Mouse (Mus musculus) hindbrain, embryonic 14.5 days (tissue): ENCODE data around the gene Smarcd3. TPM values are rescaled to one million over a fixed set of nuclear protein-coding genes. Genes with fewer than 3 reads are reported as not detected.

Source experiments
- ATAC-seq: fragments of 200-750 bp; cut with Nextera tagmentation; 2 replicates; pipeline ENCODE4 v1.8.0; 2017; ENCODE audit warnings: moderate number of reproducible peaks, mild to moderate bottlenecking, moderate TSS enrichment, moderate library complexity; ENCODE audit not compliant: low FRiP score
- DNase-seq: peaks from one replicate; pipeline ENCODE4 v3.0.0-alpha.2; 2015; ENCODE audit warnings: low spot score
- H3K27ac ChIP-seq: fragments of 300-500 bp; sonication (generic); 2 replicates; pipeline ENCODE4 v1.5.1; 2014; ENCODE audit warnings: mild to moderate bottlenecking, moderate library complexity
- H3K27me3 ChIP-seq: fragments of 300-500 bp; sonication (generic); 2 replicates; pipeline ENCODE4 v1.6.1; 2014; ENCODE audit warnings: mild to moderate bottlenecking, low read length, mixed read lengths; ENCODE audit not compliant: control insufficient read depth, insufficient read depth
- H3K36me3 ChIP-seq: fragments of 300-500 bp; sonication (generic); replicated peaks from 2 replicates; pipeline ENCODE4 v1.6.1; 2014; ENCODE audit not compliant: control insufficient read depth, insufficient read depth
- H3K4me1 ChIP-seq: fragments of 300-500 bp; sonication (generic); replicated peaks from 2 replicates; pipeline ENCODE4 v1.6.1; 2014; ENCODE audit warnings: antibody characterized with exemption, low read length, mixed read lengths; ENCODE audit not compliant: control insufficient read depth, insufficient read depth
- H3K4me2 ChIP-seq: fragments of 300-500 bp; sonication (generic); replicated peaks from 2 replicates; pipeline ENCODE4 v1.6.1; 2014; ENCODE audit warnings: mild to moderate bottlenecking, moderate library complexity
- H3K4me3 ChIP-seq: fragments of 300-500 bp; sonication (generic); replicated peaks from 2 replicates; pipeline ENCODE4 v1.5.1; 2014; ENCODE audit warnings: mild to moderate bottlenecking, low read length
- H3K9ac ChIP-seq: fragments of 300-500 bp; sonication (generic); 2 replicates; pipeline ENCODE4 v1.6.1; 2014
- H3K9me3 ChIP-seq: fragments of 300-500 bp; sonication (generic); 2 replicates; pipeline ENCODE4 v1.6.1; 2016; ENCODE audit warnings: low read length; ENCODE audit not compliant: control insufficient read depth
- WGBS: fragments of 180-500 bp; shearing (Covaris S2); extraction: QIAGEN DNeasy Blood & Tissue Kit; methylation state at CpG from one replicate; pipeline ENCODE4 v1.1.7; 2014; 5-methylcytosine and 5-hydroxymethylcytosine counted together
- polyA plus RNA-seq: library from polyadenylated mRNA; unstranded; fragments of >200 nt; fragmentation: Nextera tagmentation; extraction: Ambion mirVana; gene quantifications from 2 replicates; pipeline ENCODE4 v1.2.1, GENCODE M21; 2014

Gene Smarcd3
- polyA plus RNA-seq, 1 experiment from 2014 or later, result 149 TPM

GRCm38 (mm10) chr5:24595261-24595660, 28.9 kb downstream of the Smarcd3 start:
- Histone ChIP-seq H3K9ac (0 out of 2 replicates have a peak overlapping the region, but pooled peaks have one; percentile 37), H3K27ac (peak overlapping the region; percentile 83; the same call in 1 of the 2 replicates), H3K36me3 (peaks cover 57% of the 10 kb centered on the region), H3K4me1 (peaks cover 46% of the 10 kb centered on the region), H3K27me3 (no peaks in the 10 kb centered on the region), H3K4me3 (no peak overlapping the region), H3K4me2 (no peak overlapping the region), H3K9me3 (no peaks in the 10 kb centered on the region)
- WGBS, result 94% methylated on average over 5 of the region's 5 CpGs
- DNase-seq, result no peak
- ATAC-seq, result no peak

- peaks cover 40% of the 10 kb centered on the region for H3K4me1 ChIP-seq
- H3K36me3 ChIP-seq, result peaks cover 66% of the 10 kb centered on the region
- no peak overlapping the region for H3K9ac ChIP-seq
- ATAC-seq, result no peak
- no peaks in the 10 kb centered on the region for H3K27me3 ChIP-seq
- H3K4me2 ChIP-seq, result no peak overlapping the region
- no peak overlapping the region for H3K4me3 ChIP-seq
- H3K9me3 ChIP-seq, result no peaks in the 10 kb centered on the region
- no peak overlapping the region for H3K27ac ChIP-seq
- no peak for DNase-seq
- 92% methylated on average over 5 of the region's 5 CpGs for WGBS
Observed at GRCm38 (mm10) chr5:24594346-24594745, 29.9 kb downstream of the Smarcd3 start.

GRCm38 (mm10) chr5:24593928-24594327, 30.3 kb downstream of the Smarcd3 start:
- 75% methylated on average over 10 of the region's 10 CpGs for WGBS
- peaks cover 37% of the 10 kb centered on the region for H3K4me1 ChIP-seq

GRCm38 (mm10) chr5:24593230-24593629, 31.0 kb downstream of the Smarcd3 start:
- H3K36me3 ChIP-seq, result peaks cover 77% of the 10 kb centered on the region
- peaks cover 30% of the 10 kb centered on the region for H3K4me1 ChIP-seq

More at GRCm38 (mm10) chr5:24593928-24594327, 30.3 kb downstream of the Smarcd3 start:
- no peak overlapping the region for H3K4me3 ChIP-seq
- H3K27ac ChIP-seq, result no peak overlapping the region
- H3K36me3 ChIP-seq, result peaks cover 70% of the 10 kb centered on the region
- no peak for ATAC-seq
- no peaks in the 10 kb centered on the region for H3K9me3 ChIP-seq
- H3K27me3 ChIP-seq, result no peaks in the 10 kb centered on the region
- no peak overlapping the region for H3K4me2 ChIP-seq
- DNase-seq, result no peak
- no peak overlapping the region for H3K9ac ChIP-seq

GRCm38 (mm10) chr5:24592471-24593160, 31.6 kb downstream of the Smarcd3 start:
- no peaks in the 10 kb centered on the region for H3K27me3 ChIP-seq
- H3K4me3 ChIP-seq, result no peak overlapping the region
- 66% methylated on average over 21 of the region's 21 CpGs for WGBS
- peaks cover 28% of the 10 kb centered on the region for H3K4me1 ChIP-seq
- no peak overlapping the region for H3K9ac ChIP-seq
- DNase-seq (no peak), ATAC-seq (no peak)
- no peak overlapping the region for H3K27ac ChIP-seq
- no peaks in the 10 kb centered on the region for H3K9me3 ChIP-seq
- no peak overlapping the region for H3K4me2 ChIP-seq
- peaks cover 78% of the 10 kb centered on the region for H3K36me3 ChIP-seq

More at GRCm38 (mm10) chr5:24593230-24593629, 31.0 kb downstream of the Smarcd3 start:
- WGBS, result 79% methylated on average over 10 of the region's 10 CpGs
- DNase-seq (no peak), ATAC-seq (no peak)
- Histone ChIP-seq H3K27ac (no peak overlapping the region), H3K4me3 (no peak overlapping the region), H3K9me3 (no peaks in the 10 kb centered on the region), H3K9ac (no peak overlapping the region), H3K4me2 (no peak overlapping the region), H3K27me3 (no peaks in the 10 kb centered on the region)

DNA sequence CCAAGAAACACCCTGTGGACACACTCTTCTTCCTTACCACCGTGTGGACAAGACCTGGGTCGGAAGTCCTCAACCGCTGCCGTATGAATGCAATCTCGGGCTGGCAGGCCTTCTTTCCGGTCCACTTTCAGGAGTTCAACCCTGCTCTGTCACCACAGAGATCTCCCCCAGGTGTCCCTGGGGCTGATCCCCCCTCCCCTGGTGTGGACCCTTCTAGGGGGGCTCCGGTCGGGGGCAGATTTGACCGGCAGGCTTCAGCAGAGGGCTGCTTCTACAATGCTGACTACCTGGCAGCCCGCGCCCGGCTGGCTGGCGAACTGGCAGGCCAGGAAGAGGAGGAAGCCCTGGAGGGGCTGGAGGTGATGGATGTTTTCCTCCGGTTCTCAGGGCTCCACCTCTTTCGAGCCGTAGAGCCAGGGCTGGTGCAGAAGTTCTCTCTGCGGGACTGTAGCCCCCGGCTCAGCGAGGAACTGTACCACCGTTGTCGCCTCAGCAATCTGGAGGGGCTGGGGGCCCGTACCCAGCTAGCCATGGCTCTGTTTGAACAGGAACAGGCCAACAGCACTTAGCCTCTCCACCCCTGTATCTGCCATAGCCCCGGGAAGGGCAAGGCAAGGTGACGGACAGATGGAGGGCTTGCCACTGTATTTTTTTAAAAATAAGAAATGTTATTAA, 32.3 kb downstream of the Smarcd3 start:
- peaks cover 28% of the 10 kb centered on the region for H3K4me1 ChIP-seq
- peaks cover 78% of the 10 kb centered on the region for H3K36me3 ChIP-seq
- H3K27ac ChIP-seq, result no peak overlapping the region
- ATAC-seq, result no peak
- no peak overlapping the region for H3K4me3 ChIP-seq
- DNase-seq, result no peak
- no peak overlapping the region for H3K9ac ChIP-seq
- H3K27me3 ChIP-seq, result no peaks in the 10 kb centered on the region
- 57% methylated on average over 24 of the region's 24 CpGs for WGBS
- H3K4me2 ChIP-seq, result no peak overlapping the region
- no peaks in the 10 kb centered on the region for H3K9me3 ChIP-seq

DNA sequence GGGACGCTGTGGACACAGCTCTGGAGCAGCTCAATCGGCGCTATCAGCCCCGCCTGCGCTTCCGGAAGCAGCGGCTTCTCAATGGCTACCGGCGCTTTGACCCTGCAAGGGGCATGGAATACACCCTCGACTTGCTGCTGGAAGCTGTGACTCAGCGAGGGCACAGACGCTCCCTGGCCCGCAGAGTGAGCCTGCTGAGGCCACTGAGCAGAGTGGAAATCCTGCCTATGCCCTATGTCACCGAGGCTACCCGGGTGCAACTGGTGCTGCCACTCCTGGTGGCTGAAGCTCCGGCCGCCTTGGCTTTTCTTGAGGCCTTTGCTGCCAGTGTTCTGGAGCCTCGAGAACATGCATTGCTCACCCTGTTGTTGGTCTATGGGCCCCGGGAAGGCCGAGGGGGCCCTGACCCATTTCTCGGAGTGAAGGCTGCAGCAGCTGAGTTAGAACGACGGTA, 32.9 kb downstream of the Smarcd3 start:
- Histone ChIP-seq H3K4me2 (no peak overlapping the region), H3K4me3 (no peak overlapping the region), H3K27ac (no peak overlapping the region), H3K36me3 (peaks cover 78% of the 10 kb centered on the region), H3K9ac (no peak overlapping the region; the same call in 1 of the 2 replicates), H3K9me3 (no peaks in the 10 kb centered on the region), H3K27me3 (no peaks in the 10 kb centered on the region), H3K4me1 (peaks cover 22% of the 10 kb centered on the region)
- 24% methylated on average over 23 of the region's 23 CpGs for WGBS
- DNase-seq (no peak), ATAC-seq (no peak)

DNA sequence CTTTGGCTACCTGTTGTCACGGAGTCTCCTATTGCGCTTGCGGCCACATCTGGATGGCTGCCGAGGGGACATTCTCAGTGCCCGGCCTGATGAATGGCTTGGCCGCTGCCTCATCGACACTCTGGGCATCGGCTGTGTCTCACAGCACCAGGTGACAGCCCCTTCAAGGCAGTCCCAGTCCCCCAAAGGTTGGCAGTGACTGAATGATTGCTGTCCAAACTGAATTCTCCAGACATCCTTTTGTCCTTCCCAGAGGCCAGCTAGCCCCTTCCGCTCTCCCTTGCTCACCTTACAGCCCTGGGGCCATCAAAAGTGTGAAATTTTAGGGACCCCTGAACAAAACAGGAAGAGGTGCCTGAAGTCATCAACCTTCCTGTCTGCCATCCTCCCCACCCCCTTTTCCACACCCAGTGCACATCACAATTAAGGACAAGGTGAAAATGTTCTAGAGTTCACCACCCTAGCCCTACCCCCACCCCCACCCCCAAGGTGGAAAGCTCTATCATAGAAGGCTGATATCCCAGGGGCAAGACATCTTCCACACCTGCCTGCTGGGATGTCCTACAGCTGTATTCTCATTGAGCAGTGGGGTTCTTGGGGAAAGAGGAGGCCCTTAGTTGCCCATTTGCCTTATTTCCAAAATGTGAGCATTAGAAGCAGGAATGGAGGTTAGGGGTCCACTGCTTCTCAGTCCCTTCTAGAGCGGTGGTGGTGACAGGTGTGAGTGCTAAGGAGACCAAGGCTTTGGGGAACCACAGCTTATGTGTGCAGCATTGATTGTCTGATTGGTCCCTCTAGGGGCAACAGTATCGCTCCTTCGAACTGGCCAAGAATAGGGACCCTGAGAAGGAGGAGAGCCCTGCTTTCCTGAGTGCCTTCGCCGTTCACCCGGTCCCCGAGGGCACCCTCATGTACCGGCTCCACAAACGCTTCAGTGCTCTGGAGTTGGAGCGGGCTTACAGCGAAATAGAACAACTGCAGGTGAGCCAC, 34.4 kb downstream of the Smarcd3 start:
- no peak overlapping the region for H3K4me2 ChIP-seq
- no peak overlapping the region for H3K4me3 ChIP-seq
- peaks cover 66% of the 10 kb centered on the region for H3K36me3 ChIP-seq
- H3K27ac ChIP-seq, result no peak overlapping the region
- no peaks in the 10 kb centered on the region for H3K9me3 ChIP-seq
- ATAC-seq, result no peak
- peaks cover 13% of the 10 kb centered on the region for H3K4me1 ChIP-seq
- H3K27me3 ChIP-seq, result no peaks in the 10 kb centered on the region
- WGBS, result 85% methylated on average over 20 of the region's 20 CpGs
- DNase-seq, result no peak
- no peak overlapping the region for H3K9ac ChIP-seq

DNA sequence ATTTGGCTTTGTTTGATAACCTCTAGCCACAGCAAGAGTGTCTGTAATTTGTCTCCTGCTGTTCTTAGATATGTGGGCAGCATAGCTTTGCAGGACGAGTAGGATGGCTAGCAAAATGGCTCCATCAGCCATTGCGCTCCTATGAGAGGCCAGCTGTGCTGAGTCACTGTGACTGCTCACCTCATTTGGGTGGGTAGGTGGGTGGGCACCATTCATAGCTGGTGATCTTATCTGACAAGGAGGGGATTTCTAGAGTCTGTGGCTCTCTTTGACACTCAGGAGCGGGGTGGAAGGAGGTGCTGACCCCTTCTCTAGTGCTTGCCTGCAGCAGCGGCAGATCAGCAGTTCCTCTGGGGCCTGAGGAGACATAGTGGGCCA, 37.0 kb downstream of the Smarcd3 start:
- ATAC-seq, result no peak
- Histone ChIP-seq H3K9me3 (no peaks in the 10 kb centered on the region), H3K27ac (peak overlapping the region; percentile 69), H3K27me3 (no peaks in the 10 kb centered on the region), H3K36me3 (peaks cover 40% of the 10 kb centered on the region), H3K4me2 (peak overlapping the region; percentile 75), H3K9ac (peak overlapping the region; percentile 75), H3K4me3 (peak overlapping the region; percentile 58), H3K4me1 (peaks cover 13% of the 10 kb centered on the region)
- no peak for DNase-seq
- 26% methylated on average over 4 of the region's 4 CpGs for WGBS
